Mouse (Mus musculus) intestine, embryonic 14.5 days (tissue): ENCODE data around the gene Cox10. TPM values are rescaled to one million over a fixed set of nuclear protein-coding genes. Genes with fewer than 3 reads are reported as not detected.

Experiments used
- ATAC-seq: fragments of 200-750 bp; cut with Nextera tagmentation; replicated peaks from 2 replicates; pipeline ENCODE4 v1.8.0; 2017; ENCODE audit warnings: low read depth, moderate number of reproducible peaks, moderate TSS enrichment, moderate library complexity; ENCODE audit not compliant: low FRiP score, low TSS enrichment
- DNase-seq: peaks from one replicate; pipeline ENCODE4 v3.0.0-alpha.2; 2018; ENCODE audit warnings: low spot score
- H3K27ac ChIP-seq: fragments of 300-500 bp; sonication (generic); 2 replicates; pipeline ENCODE4 v1.5.1; 2014; ENCODE audit warnings: low read depth, mild to moderate bottlenecking, control low read depth
- H3K27me3 ChIP-seq: fragments of 300-500 bp; sonication (generic); replicated peaks from 2 replicates; pipeline ENCODE4 v1.6.1; 2014; ENCODE audit warnings: low read length, control low read depth; ENCODE audit not compliant: control insufficient read depth, insufficient read depth
- H3K36me3 ChIP-seq: fragments of 300-500 bp; sonication (generic); 2 replicates; pipeline ENCODE4 v1.6.1; 2014; ENCODE audit warnings: low read length, control low read depth; ENCODE audit not compliant: control insufficient read depth, insufficient read depth
- H3K4me1 ChIP-seq: fragments of 300-500 bp; sonication (generic); replicated peaks from 2 replicates; pipeline ENCODE4 v1.6.1; 2014; ENCODE audit warnings: low read length, control low read depth, mixed read lengths; ENCODE audit not compliant: control insufficient read depth, insufficient read depth
- H3K4me2 ChIP-seq: fragments of 300-500 bp; sonication (generic); 2 replicates; pipeline ENCODE4 v1.6.1; 2014; ENCODE audit warnings: low read length
- H3K4me3 ChIP-seq: fragments of 300-500 bp; sonication (generic); 2 replicates; pipeline ENCODE4 v1.5.1; 2014; ENCODE audit warnings: low read depth, low read length, control low read depth, mixed read lengths
- H3K9ac ChIP-seq: fragments of 300-500 bp; sonication (generic); 2 replicates; pipeline ENCODE4 v1.6.1; 2014; ENCODE audit warnings: mild to moderate bottlenecking, low read length
- H3K9me3 ChIP-seq: fragments of 300-500 bp; sonication (generic); 2 replicates; pipeline ENCODE4 v1.6.1; 2016; ENCODE audit warnings: low read length, control low read depth; ENCODE audit not compliant: control insufficient read depth
- WGBS: fragments of 180-500 bp; shearing (Covaris S2); extraction: QIAGEN DNeasy Blood & Tissue Kit; methylation state at CpG from one replicate; pipeline ENCODE4 v1.1.7; 2014; 5-methylcytosine and 5-hydroxymethylcytosine counted together
- polyA plus RNA-seq: library from polyadenylated mRNA; unstranded; fragments of >200 nt; fragmentation: Nextera tagmentation; extraction: Ambion mirVana; gene quantifications from 2 replicates; pipeline ENCODE4 v1.2.1, GENCODE M21; 2014

Gene Cox10
- polyA plus RNA-seq, 1 experiment from 2014 or later, result 33.0 TPM

DNA sequence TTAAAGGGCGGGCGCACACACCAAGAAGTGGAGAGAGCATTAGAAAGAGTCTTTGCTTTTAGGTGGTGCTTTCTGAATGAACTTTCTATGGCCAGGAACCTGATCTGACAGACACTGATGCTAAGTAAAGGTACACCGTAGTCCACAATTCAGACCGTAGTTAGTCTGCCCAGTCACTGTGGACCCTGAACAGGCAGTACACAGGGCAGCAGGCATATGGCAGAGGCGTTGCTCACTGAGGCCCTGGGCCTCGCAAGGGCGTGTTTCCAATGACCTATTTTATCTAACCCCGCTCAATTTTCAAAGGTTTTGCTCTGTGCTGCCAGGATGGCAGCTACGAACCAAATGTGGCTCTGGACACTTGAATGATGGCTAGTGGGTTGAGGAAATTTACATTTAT lies 107.8 kb downstream of the Cox10 start:
- H3K4me1 ChIP-seq, result peaks cover 14% of the 10 kb centered on the region
- no peak overlapping the region for H3K27ac ChIP-seq
- H3K4me2 ChIP-seq, result no peak overlapping the region
- no peaks in the 10 kb centered on the region for H3K9me3 ChIP-seq
- H3K9ac ChIP-seq, result no peak overlapping the region
- DNase-seq (no peak), ATAC-seq (no peak)
- H3K36me3 ChIP-seq, result 0 out of 2 replicates have a peak, but pooled peaks cover 6% of the 10 kb centered on the region
- 91% methylated on average over 9 of the region's 9 CpGs for WGBS
- no peaks in the 10 kb centered on the region; the same call in 1 of the 2 replicates for H3K27me3 ChIP-seq
- H3K4me3 ChIP-seq, result no peak overlapping the region

DNA sequence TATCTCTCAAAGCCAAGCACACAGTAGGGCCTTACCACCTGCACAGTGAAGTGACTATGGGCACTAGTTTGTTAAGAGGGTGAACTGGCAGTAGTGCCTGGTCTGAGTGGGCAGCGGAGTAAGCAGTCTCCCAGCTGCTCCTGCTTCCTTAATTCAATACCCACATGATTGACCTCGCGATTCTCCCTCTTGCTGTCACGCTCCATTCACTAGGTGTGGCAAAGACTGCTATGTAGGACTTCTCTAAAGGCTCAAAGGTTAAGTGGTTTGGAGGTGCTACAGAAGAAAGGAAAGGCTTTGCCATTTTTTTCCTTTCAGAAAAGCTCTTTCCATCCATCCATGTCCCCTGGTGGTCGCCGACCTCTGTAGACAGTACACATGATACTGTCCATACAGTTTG lies 108.5 kb downstream of the Cox10 start:
- ATAC-seq (no peak), DNase-seq (no peak)
- Histone ChIP-seq H3K9me3 (no peaks in the 10 kb centered on the region), H3K4me1 (peaks cover 19% of the 10 kb centered on the region), H3K27me3 (no peaks in the 10 kb centered on the region; the same call in 1 of the 2 replicates), H3K36me3 (0 out of 2 replicates have a peak, but pooled peaks cover 6% of the 10 kb centered on the region), H3K4me3 (no peak overlapping the region), H3K9ac (no peak overlapping the region), H3K27ac (no peak overlapping the region), H3K4me2 (no peak overlapping the region)
- WGBS, result 88% methylated on average over 6 of the region's 6 CpGs

DNA sequence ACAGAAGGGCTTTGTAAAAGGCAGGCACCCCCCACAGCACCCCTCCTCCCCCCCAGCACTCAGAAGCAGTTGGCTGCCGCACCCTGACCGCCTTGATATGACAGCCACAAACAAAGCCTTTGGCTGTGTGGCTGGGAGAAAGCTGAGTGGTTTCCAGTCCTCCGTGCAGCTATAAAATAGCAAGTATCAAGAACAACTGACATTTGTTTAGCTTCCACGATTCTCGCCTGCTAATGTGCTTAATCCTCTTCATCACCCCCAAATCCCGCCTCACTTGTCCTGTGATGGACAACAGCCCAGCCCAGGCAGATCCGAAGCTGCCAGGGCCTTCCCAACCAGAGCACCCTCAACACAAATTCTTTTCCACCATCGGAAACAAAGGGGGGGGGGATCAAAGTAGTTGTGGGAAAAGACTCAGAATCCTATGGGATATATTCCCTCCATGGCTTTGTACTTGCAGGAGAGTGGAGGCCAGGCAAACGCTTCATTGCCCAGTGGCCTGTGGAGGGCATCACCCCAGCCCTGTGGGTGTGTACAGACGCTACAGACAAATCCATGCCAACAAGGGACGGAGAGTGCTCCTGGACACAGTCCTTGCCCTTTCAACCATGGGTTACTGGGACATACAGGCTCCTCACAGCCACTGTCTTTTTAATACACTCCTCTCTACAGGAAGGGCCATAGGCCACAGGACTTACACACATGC lies 109.9 kb downstream of the Cox10 start:
- no peak for DNase-seq
- no peaks in the 10 kb centered on the region for H3K9me3 ChIP-seq
- no peak for ATAC-seq

DNA sequence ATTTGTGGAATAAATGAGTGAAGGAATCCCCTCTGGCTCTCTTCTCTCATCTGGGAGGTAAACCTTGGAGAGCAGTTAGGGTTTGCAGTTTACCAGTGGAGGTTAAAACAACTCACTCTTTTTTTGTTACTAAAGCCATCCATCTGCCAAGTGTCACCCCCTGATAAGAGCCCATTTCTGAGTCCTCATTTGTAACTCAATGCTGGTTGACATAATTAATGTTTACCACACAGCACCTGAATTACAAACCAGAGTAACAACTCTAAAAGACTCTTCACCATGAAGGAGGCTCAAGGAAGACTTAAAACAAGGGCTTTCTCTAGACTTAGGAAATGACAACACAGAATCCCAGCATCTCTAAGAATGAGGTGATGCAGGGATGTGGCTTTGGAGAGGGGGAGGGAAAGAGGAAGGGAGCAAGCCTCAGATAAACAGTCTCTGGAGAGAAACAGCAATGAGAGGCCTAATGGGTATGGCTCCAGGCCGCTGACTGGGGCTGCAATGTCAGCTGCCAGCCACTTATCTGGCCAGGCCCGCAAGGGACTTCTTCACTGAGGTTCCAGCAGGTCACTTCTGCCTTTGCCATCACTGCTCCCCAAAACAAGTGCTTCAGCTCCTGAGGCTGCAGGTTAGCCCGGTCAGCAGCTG lies 110.8 kb downstream of the Cox10 start:
- no peaks in the 10 kb centered on the region for H3K9me3 ChIP-seq
- 0 out of 2 replicates have a peak, but pooled peaks cover 5% of the 10 kb centered on the region for H3K36me3 ChIP-seq
- no peaks in the 10 kb centered on the region for H3K27me3 ChIP-seq
- no peak overlapping the region for H3K27ac ChIP-seq
- no peak for ATAC-seq
- no peak overlapping the region for H3K4me3 ChIP-seq
- WGBS, result 33% methylated on average over 3 of the region's 3 CpGs
- no peak for DNase-seq
- H3K4me1 ChIP-seq, result peaks cover 21% of the 10 kb centered on the region
- H3K9ac ChIP-seq, result no peak overlapping the region
- H3K4me2 ChIP-seq, result no peak overlapping the region

More for the DNA sequence above, 109.9 kb downstream of the Cox10 start:
- H3K4me1 ChIP-seq, result peaks cover 21% of the 10 kb centered on the region
- no peak overlapping the region for H3K9ac ChIP-seq
- WGBS, result 43% methylated on average over 11 of the region's 11 CpGs
- H3K4me3 ChIP-seq, result no peak overlapping the region
- no peak overlapping the region for H3K4me2 ChIP-seq
- no peaks in the 10 kb centered on the region for H3K27me3 ChIP-seq
- H3K27ac ChIP-seq, result no peak overlapping the region
- H3K36me3 ChIP-seq, result 0 out of 2 replicates have a peak, but pooled peaks cover 6% of the 10 kb centered on the region

GRCm38 (mm10) chr11:63967641-63968387 lies 111.5 kb downstream of the Cox10 start:
- Histone ChIP-seq H3K4me1 (peaks cover 21% of the 10 kb centered on the region), H3K4me2 (no peak overlapping the region), H3K36me3 (0 out of 2 replicates have a peak, but pooled peaks cover 7% of the 10 kb centered on the region), H3K27ac (no peak overlapping the region), H3K9ac (no peak overlapping the region), H3K9me3 (no peaks in the 10 kb centered on the region), H3K27me3 (no peaks in the 10 kb centered on the region), H3K4me3 (no peak overlapping the region)
- no peak for DNase-seq
- ATAC-seq, result no peak
- 67% methylated on average over 9 of the region's 9 CpGs for WGBS

- H3K4me1 ChIP-seq, result peaks cover 21% of the 10 kb centered on the region
- DNase-seq, result no peak
These were observed 113.8 kb downstream of the Cox10 start for GRCm38 (mm10) chr11:63965437-63965836.

DNA sequence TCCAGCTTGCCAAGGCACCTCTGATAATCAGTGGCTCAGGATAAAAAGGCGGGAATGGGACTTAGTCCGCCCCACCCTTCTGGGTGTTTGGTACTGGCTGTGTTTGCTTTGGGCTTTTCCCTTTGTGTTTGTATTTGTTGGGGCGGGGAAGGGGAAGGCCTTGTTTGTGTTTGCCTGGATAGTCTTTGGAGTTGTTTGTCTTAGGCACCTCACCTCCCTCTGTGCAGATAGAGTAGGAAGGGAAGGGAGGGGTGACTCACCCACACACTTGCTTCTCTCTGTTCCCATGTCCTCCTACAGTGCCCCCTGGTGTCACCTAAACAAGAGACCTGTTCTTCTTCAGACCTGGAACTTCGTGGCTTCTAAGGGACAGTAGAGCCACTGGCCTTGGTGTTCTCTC lies 122.1 kb downstream of the Cox10 start:
- H3K4me1 ChIP-seq, result peaks cover 7% of the 10 kb centered on the region
- 0 out of 2 replicates have a peak, but pooled peaks cover 4% of the 10 kb centered on the region for H3K27me3 ChIP-seq
- H3K9ac ChIP-seq, result no peak overlapping the region
- H3K9me3 ChIP-seq, result no peaks in the 10 kb centered on the region
- no peak overlapping the region for H3K27ac ChIP-seq
- no peak overlapping the region for H3K4me2 ChIP-seq
- ATAC-seq, result no peak
- 42% methylated on average over 4 of the region's 4 CpGs for WGBS
- H3K36me3 ChIP-seq, result no peaks in the 10 kb centered on the region
- DNase-seq, result no peak
- H3K4me3 ChIP-seq, result no peak overlapping the region

More at GRCm38 (mm10) chr11:63965437-63965836, 113.8 kb downstream of the Cox10 start:
- Histone ChIP-seq H3K9me3 (no peaks in the 10 kb centered on the region), H3K36me3 (0 out of 2 replicates have a peak, but pooled peaks cover 7% of the 10 kb centered on the region), H3K4me2 (no peak overlapping the region), H3K4me3 (no peak overlapping the region), H3K9ac (no peak overlapping the region), H3K27me3 (no peaks in the 10 kb centered on the region), H3K27ac (no peak overlapping the region)
- no peak for ATAC-seq
- 49% methylated on average over 5 of the region's 5 CpGs for WGBS

DNA sequence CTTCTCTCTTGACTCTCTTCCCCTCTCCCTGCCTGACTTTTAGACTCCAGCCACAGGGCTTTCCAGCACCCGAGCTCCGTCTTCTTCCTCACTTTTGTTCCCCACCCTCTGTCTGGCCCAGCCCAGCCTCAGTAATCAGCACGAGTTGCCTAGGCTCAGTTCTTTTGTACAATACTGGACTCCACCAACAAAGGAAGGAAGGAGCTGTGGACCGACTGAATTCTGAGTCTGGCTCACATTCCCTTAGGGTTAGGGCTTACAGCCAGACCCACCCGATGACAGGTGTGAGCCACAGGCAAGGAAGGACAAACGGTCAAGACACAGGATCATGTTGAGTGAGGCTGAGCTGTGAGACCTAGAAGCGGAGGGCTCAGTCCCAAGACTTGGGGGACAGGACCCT lies 122.5 kb downstream of the Cox10 start:
- ATAC-seq (no peak), DNase-seq (no peak)
- H3K4me3 ChIP-seq, result no peak overlapping the region
- no peak overlapping the region for H3K27ac ChIP-seq
- WGBS, result 36% methylated on average over 7 of the region's 7 CpGs
- H3K27me3 ChIP-seq, result 0 out of 2 replicates have a peak, but pooled peaks cover 4% of the 10 kb centered on the region
- peaks cover 10% of the 10 kb centered on the region for H3K4me1 ChIP-seq
- H3K9ac ChIP-seq, result no peak overlapping the region
- H3K36me3 ChIP-seq, result no peaks in the 10 kb centered on the region
- no peak overlapping the region for H3K4me2 ChIP-seq
- no peaks in the 10 kb centered on the region for H3K9me3 ChIP-seq
